Mouse (Mus musculus) urinary bladder, postnatal 10 days (tissue): ENCODE results near the gene Brsk2.
"Not testable (repeated sequence)": the region's sequence is repeated elsewhere in the genome, so short reads cannot be mapped to it uniquely, and the experiment has no call there.

Experiments used
- DNase-seq: peaks from one replicate; pipeline ENCODE4 v3.0.0; 2022; ENCODE audit warnings: low spot score

The Brsk2 gene

GRCm38 (mm10) chr7:141948906-141949798 lies at the start of gene Brsk2:
Brsk2 (plus strand) TSS chr7:141949751.
- DNase-seq, result peak; percentile 89

- DNase-seq, result no peak
These were observed 47.7 kb upstream of the Brsk2 start for GRCm38 (mm10) chr7:141901825-141902224.

DNA sequence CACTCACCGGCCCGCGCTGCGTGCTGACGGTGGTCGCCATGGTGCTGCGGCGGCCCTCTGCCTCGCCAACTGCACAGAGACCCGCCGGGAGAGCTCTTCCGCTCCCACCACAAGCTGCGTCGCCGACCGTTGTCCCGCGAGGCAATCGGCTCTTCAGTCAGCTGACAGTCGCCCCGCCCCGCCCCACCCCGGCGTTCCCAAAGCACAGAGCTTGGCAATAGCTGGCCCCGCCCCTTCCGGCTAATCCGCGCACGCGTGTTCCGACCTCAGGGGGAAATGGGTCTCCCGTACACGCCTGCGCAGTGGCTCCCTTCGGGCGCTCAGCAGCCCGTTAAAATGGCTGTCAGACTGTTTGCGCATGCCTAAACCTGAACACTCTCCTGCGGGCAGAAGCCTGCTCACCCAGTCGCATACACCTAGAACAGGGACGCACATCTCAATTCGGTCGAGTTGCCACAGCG lies 47.3 kb upstream of the Brsk2 start:
- DNase-seq, result peak; percentile 97

DNA sequence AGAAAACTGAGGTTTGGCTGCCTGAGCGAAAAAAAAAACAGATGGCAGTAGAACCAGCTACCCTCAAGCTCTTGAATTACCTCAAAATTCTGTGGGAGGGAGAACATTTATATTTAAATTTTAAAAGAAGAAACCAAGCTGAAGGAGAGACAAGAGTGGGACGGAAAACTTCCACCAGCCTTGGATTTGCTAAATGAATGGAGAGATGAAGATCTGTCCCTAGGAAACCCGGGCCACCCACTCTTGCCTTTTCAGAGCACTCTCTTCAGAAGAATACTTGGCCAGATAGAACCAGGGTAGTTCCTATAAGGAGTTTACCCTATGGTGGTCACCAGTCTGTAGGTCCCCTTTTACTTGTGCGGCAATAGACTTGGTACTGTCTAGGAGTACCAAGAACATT lies 46.8 kb upstream of the Brsk2 start:
- no peak for DNase-seq

DNA sequence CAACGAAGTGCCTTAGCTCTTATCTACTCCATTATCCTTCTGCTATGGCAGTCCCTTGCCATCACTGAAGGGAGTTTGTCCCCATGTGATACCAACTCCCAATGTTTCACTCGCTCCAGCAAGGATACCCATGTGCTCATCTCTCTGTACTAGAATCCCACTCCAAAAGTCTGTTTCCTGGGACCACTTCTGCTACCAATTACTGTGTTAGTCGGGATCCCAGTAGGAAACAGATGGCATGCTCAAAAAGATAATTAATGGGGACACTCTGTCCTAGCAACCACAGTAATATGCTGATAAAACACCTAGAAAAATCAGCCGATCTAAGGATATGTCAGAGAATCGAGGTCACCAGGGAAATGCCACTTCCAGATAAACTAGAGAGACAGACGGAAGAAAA lies 41.0 kb upstream of the Brsk2 start:
- no peak for DNase-seq

DNA sequence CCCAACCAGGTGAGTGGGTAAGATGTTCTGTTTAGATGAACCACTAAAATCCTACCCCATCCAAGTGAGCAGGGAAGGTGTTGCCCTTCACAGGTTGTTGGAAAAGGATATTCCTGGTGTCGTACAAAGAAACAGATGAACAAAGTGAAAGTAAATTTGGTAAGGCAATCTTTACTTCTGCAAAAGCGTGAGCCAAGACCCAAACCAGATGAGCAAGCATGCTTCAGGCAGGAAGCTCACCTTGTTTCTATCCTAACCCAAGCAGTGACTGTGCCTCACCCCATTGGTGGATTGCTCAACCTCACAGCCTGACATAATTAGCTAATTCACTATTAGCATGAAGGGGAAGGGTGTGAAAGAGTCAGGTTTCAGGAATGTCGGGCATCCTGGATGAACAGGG lies 38.2 kb upstream of the Brsk2 start:
- no peak for DNase-seq

- DNase-seq, result no peak
These were observed 31.1 kb upstream of the Brsk2 start, which contains the start of gene Tollip for GRCm38 (mm10) chr7:141918407-141918806. Tollip (minus strand) TSS chr7:141918507.

DNA sequence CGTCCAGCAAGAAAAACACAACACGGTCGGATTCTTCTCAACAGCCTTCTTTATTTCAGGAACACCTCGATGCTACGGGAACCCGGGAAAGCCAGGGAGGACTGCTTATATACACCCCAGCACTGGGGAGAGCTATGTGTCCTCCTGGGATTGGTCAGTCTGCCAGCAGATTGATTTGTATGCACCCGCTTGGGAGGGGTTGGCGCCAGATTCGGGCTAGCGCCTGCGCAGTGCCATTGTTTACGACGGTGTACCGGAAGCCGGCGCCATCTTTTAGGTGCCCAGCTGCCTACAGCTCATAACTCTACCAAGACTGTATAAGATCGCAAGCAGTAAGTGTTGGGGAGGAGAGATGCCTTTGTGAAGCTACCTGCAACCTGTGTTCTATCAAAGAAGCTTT lies 25.4 kb upstream of the Brsk2 start:
- DNase-seq, result not testable (repeated sequence)

GRCm38 (mm10) chr7:141924917-141925316 lies 24.6 kb upstream of the Brsk2 start:
- DNase-seq, result no peak

GRCm38 (mm10) chr7:141928642-141929041 lies 20.9 kb upstream of the Brsk2 start:
- no peak for DNase-seq

GRCm38 (mm10) chr7:141934128-141934898 lies 15.2 kb upstream of the Brsk2 start:
- no peak for DNase-seq

DNA sequence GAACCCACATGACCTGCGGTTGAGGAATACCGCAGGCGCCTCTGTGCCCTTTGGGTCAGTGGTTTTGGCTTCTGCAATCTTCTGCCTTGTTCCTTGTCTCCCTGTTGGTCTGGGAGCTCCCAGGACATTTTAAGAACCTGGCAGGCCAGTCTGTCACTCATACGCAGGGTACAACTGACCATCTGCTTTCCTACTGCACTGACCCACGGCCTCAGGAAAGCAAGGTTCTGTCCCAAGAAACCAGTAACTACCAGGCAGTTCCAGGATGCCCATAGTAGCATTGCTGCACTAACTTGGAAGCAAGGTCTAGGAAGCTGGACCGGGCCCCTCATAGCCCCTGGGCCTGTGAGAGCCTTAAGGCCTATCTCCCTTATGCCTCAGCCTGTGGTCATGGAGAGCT lies 14.6 kb upstream of the Brsk2 start:
- no peak for DNase-seq

GRCm38 (mm10) chr7:141943444-141943843 lies 6.1 kb upstream of the Brsk2 start:
- no peak for DNase-seq

DNA sequence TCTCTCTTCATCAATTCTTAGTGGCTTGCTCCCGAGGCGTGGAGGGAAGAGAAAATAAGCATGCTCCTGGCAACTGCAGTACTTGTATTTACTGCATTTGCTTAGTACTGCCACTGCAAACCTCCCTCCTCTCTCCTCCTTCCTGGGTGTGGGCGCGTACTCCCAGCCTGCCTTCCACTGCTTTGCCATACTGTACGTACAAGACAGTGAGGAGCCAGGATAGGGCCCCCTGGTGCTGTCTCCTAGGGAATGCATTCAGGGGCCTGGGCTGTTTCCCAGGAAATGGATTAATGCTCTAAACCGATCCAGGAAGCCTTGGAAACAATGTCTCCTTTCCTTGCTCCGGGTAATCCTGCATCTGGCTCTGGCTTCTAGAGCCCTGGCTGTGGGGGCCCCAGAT lies 3.6 kb upstream of the Brsk2 start:
- DNase-seq, result no peak

DNA sequence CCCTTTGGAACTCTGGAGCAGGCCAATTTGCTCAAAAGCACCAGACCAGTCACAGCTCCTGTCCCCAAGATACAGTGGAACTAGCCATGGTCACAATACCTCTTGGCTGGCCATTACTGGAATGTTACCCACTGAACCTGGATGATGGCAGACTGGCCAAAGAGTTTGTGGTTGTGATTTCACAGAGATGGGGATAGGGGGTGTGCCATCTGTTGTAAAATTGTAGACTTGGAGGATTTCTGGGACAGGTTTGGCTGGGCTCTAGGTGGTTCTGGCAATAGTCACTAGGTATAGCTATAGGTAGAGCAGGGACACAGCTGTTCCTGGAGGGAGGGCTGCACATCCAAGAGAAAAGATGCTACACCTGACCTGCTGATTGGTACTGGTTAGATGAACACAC lies 2.0 kb upstream of the Brsk2 start:
- DNase-seq, result no peak

- DNase-seq, result no peak
These were observed 1.5 kb upstream of the Brsk2 start for GRCm38 (mm10) chr7:141948045-141948444.

GRCm38 (mm10) chr7:141949799-141950103 lies 200 bp downstream of the Brsk2 start:
- DNase-seq, result no peak

DNA sequence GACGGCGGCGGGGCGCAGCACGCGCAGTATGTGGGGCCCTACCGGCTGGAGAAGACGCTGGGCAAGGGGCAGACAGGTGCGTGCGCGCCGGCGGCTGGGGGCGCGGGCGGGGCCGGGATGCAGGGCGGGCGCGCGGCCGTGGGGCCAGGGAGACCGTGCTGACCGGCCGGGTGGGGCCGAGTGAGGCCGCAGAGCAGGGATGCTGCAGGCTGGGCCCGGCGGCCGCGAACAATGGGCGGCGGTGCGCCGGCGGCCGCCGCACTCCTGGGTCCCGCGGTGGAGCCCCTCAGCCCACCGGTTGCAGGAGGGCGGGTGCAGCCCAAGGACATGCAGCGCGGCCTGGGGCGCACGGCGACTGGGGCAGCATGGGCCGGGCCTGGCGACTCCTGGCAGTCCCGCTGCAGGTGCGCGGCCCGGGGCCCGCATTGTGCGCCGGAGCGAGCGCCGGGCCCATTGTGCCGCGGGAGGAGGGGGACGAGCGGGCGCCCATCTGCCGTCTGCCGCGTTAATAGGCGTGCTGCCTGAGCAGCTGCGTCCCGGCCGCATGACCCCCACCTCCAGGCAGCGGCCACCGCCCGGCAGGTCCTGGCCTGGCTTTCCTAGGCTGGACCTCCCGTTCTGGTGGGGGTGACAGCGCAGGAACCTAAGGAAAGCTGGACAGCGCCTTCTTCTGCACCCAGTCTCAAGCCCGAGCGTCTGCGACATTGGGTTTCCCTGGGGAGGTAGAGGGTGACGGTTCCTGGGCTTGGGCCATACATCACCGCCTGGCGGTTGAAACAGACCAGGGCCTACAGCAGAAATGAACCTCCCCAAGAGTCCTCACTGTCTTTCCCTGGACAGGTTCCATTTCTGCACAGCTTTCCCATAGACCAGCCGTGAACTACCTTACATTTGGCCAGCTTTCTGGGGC lies 808 bp downstream of the Brsk2 start:
- no peak for DNase-seq

GRCm38 (mm10) chr7:141951821-141952220 lies 2.3 kb downstream of the Brsk2 start:
- DNase-seq, result no peak

DNA sequence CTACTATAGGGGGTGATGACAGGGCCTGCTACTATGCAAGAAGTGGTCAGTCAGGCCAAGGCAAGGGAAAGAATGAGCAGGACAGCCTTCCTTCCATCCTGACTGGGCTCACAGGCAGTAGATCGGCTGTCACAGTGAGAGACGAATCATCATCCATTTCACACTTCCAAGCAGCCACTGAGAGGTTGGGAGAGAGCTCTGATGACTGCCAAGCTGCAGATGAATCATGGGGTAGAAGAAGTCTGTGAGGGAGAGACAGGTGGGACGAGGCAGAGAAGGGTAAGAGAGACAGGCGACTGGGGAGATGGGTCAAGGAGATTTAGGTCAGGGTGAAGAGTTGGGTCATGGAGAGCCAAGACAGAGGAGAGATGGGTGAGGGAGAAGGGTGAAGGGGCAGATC lies 3.4 kb downstream of the Brsk2 start:
- DNase-seq, result no peak

GRCm38 (mm10) chr7:141953616-141954015 lies 4.1 kb downstream of the Brsk2 start:
- DNase-seq, result no peak

- DNase-seq, result no peak
These were observed 6.1 kb downstream of the Brsk2 start for GRCm38 (mm10) chr7:141955565-141956173.
